Mouse (Mus musculus) forebrain, embryonic 11.5 days (tissue): ENCODE results near the gene Sapcd2. TPM values are rescaled to one million over a fixed set of nuclear protein-coding genes. Genes with fewer than 3 reads are reported as not detected.
A peak's percentile ranks its signal among the peaks of the same experiment; 100 is the strongest.

Source experiments
- ATAC-seq: fragments of 200-750 bp; cut with Nextera tagmentation; replicated peaks from 2 replicates; pipeline ENCODE4 v1.8.0; 2017; ENCODE audit warnings: moderate TSS enrichment; ENCODE audit not compliant: low FRiP score
- DNase-seq: peaks from one replicate; pipeline ENCODE4 v3.0.0-alpha.2; 2017; ENCODE audit warnings: low spot score
- H3K27ac ChIP-seq: fragments of 300-500 bp; sonication (generic); 2 replicates; pipeline ENCODE4 v1.5.1; 2014; ENCODE audit warnings: low read depth, low read length
- H3K27me3 ChIP-seq: fragments of 300-500 bp; sonication (generic); 2 replicates; pipeline ENCODE4 v1.6.1; 2014; ENCODE audit warnings: mild to moderate bottlenecking, low read length, mixed read lengths; ENCODE audit not compliant: control insufficient read depth, insufficient read depth
- H3K36me3 ChIP-seq: fragments of 300-500 bp; sonication (generic); 2 replicates; pipeline ENCODE4 v1.6.1; 2014; ENCODE audit warnings: mild to moderate bottlenecking, low read length, moderate library complexity, mixed read lengths; ENCODE audit not compliant: control insufficient read depth, insufficient read depth
- H3K4me1 ChIP-seq: fragments of 300-500 bp; sonication (generic); replicated peaks from 2 replicates; pipeline ENCODE4 v1.6.1; 2014; ENCODE audit warnings: low read length, mixed read lengths; ENCODE audit not compliant: control insufficient read depth, insufficient read depth
- H3K4me2 ChIP-seq: fragments of 300-500 bp; sonication (generic); 2 replicates; pipeline ENCODE4 v1.6.1; 2014; ENCODE audit warnings: low read depth, mild to moderate bottlenecking, low read length, moderate library complexity, mixed read lengths; ENCODE audit not compliant: severe bottlenecking
- H3K4me3 ChIP-seq: fragments of 300-500 bp; sonication (generic); 2 replicates; pipeline ENCODE4 v1.5.1; 2014; ENCODE audit warnings: low read depth, low read length
- H3K9ac ChIP-seq: fragments of 300-500 bp; sonication (generic); 2 replicates; pipeline ENCODE4 v1.6.1; 2014; ENCODE audit warnings: low read length
- H3K9me3 ChIP-seq: fragments of 300-500 bp; sonication (generic); 2 replicates; pipeline ENCODE4 v1.6.1; 2016; ENCODE audit warnings: low read length, mixed read lengths; ENCODE audit not compliant: control insufficient read depth
- WGBS: fragments of 180-500 bp; shearing (Covaris S2); extraction: QIAGEN DNeasy Blood & Tissue Kit; methylation state at CpG from one replicate; pipeline ENCODE4 v1.1.7; 2014; 5-methylcytosine and 5-hydroxymethylcytosine counted together
- polyA plus RNA-seq: library from polyadenylated mRNA; unstranded; fragments of >200 nt; fragmentation: Nextera tagmentation; extraction: Ambion mirVana; gene quantifications from 2 replicates; pipeline ENCODE4 v1.2.1, GENCODE M21; 2014

The Sapcd2 gene
- 79.0 and 85.0 TPM in 2 replicates for polyA plus RNA-seq

DNA sequence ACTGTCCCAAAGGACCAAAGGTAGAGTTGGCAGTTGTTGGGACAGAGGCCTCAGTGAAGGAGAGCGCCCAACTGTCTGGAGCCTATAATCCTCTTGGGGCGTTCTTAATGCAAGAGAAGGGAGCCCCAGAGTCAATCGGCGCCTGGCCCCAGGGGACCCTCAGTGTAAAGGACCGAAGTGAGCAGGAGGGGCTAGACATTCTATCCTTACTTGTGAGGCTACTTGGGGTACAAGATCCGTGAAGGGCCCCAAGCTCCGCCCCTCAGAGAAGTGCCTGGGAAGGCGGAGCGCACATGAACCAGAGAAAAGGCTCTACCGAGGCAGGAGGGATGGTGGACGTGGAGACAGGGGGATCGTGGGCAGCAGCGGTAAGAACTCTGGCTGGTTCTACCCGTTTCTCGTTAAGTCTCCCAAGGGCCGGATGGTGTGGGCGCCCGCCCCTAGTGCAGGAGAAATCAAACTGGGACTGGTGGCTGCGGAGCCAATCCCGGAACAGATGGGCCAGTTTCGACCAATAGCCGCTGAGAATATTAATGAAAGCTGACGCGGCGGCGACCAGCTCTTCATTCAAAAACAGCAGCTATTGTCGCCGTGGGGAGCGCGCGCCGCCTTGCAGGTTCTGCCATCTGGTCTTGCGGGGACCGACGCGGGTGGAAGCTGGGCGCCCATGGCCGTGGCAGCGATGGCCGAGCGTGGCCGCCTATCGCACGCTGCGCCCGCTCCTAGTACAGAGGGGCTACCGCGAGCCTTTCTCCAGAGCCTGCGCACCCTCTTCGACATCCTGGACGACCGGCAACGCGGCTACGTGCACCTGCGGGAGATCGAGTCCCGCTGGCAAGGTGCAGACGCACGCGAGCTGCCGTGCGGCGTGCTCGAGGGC is at the start of gene Sapcd2:
Gene Sapcd2 (plus strand): TSS at position 558 of the 880 bp plus-strand sequence.
- H3K4me2 ChIP-seq = peak within 1 kb of the TSS; percentile 96
- peaks cover 19% of the 10 kb centered on the region for H3K4me1 ChIP-seq
- H3K9me3 ChIP-seq = no peaks in the 10 kb centered on the region

DNA sequence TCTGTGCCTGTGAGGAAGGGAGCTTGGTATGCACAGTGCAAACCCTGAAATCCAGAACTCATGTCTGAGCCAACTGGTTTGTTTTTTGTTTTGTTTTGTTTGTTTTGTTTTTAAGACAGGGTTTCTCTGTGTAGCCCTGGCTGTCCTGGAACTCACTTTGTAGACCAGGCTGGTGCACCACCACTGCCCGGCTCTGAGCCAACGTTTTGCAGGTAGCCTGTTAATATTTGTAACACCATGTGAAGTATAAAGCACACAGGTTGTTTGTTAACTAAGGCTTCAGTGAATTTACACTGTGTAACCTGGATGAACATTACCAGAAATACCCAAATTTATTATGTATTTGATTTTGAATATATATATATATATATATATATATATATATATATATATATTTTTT is 46.1 kb upstream of the Sapcd2 start:
- Histone ChIP-seq H3K36me3 (no peaks in the 10 kb centered on the region), H3K4me3 (no peak overlapping the region), H3K9me3 (no peaks in the 10 kb centered on the region), H3K4me1 (no peaks in the 10 kb centered on the region), H3K9ac (no peak overlapping the region), H3K4me2 (no peak overlapping the region), H3K27me3 (no peaks in the 10 kb centered on the region), H3K27ac (no peak overlapping the region)
- no peak for DNase-seq
- no peak for ATAC-seq
- WGBS = 80% methylated on average over 2 of the region's 2 CpGs

More for the DNA sequence above, at the start of gene Sapcd2:
- Histone ChIP-seq H3K36me3 (peaks cover 3% of the 10 kb centered on the region; the same call in 1 of the 2 replicates), H3K27me3 (no peaks in the 10 kb centered on the region), H3K4me3 (peak within 1 kb of the TSS; percentile 83), H3K27ac (peak within 1 kb of the TSS; percentile 87), H3K9ac (peak within 1 kb of the TSS; percentile 90)
- DNase-seq = peak; percentile 93
- under 1% methylated on average over 65 of the region's 65 CpGs for WGBS
- peak; percentile 96 for ATAC-seq

DNA sequence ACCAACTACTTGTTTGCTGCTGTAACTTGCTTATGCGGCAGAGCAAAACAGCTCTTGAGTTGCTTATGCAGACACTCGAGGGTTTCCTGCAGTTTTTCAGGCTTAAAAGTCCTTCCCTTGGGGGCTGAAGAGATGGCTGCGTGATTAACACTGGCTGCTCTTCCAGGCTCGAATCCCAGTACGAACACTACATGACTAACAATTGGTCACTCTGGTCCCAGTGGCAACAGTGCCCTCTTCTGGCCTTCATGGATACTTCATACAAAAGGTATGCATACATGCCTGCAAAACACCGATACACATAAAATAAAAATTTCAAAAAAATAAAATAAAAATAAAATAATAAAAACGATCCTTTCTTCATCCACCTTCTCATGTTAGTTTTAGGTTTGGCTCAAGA is 43.7 kb upstream of the Sapcd2 start:
- Histone ChIP-seq H3K4me2 (no peak overlapping the region), H3K27me3 (no peaks in the 10 kb centered on the region), H3K4me3 (no peak overlapping the region), H3K9ac (no peak overlapping the region), H3K36me3 (no peaks in the 10 kb centered on the region), H3K9me3 (no peaks in the 10 kb centered on the region), H3K27ac (no peak overlapping the region), H3K4me1 (peaks cover 3% of the 10 kb centered on the region; the same call in 1 of the 2 replicates)
- DNase-seq (no peak), ATAC-seq (no peak)
- 38% methylated on average over 7 of the region's 7 CpGs for WGBS

DNA sequence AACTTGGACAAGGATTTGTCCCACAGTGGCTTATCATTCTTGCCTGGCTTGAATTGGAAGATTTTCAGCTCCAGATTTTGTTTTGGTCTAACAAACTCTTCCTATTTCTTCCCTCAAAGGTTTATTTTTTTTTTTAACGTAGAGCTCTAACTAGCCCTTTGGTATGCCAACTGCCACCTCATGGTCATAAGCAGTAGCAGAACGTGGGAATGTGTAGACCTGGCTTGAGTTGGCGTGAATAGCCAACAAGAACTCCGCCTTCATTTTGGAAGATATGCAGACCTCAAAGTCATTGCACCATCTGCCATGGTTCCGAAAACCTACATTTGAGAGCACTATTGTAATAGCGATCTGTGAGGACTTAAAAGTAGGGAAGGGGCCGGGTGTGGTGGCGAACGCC is 40.7 kb upstream of the Sapcd2 start:
- H3K4me3 ChIP-seq = peak overlapping the region; percentile 91
- no peaks in the 10 kb centered on the region for H3K27me3 ChIP-seq
- H3K9ac ChIP-seq = peak overlapping the region; percentile 92
- H3K27ac ChIP-seq = no peak overlapping the region
- H3K4me1 ChIP-seq = peaks cover 6% of the 10 kb centered on the region; the same call in 1 of the 2 replicates
- ATAC-seq (no peak), DNase-seq (no peak)
- WGBS = 63% methylated on average over 9 of the region's 9 CpGs
- H3K9me3 ChIP-seq = no peaks in the 10 kb centered on the region
- H3K4me2 ChIP-seq = peak overlapping the region; percentile 54
- H3K36me3 ChIP-seq = no peaks in the 10 kb centered on the region

DNA sequence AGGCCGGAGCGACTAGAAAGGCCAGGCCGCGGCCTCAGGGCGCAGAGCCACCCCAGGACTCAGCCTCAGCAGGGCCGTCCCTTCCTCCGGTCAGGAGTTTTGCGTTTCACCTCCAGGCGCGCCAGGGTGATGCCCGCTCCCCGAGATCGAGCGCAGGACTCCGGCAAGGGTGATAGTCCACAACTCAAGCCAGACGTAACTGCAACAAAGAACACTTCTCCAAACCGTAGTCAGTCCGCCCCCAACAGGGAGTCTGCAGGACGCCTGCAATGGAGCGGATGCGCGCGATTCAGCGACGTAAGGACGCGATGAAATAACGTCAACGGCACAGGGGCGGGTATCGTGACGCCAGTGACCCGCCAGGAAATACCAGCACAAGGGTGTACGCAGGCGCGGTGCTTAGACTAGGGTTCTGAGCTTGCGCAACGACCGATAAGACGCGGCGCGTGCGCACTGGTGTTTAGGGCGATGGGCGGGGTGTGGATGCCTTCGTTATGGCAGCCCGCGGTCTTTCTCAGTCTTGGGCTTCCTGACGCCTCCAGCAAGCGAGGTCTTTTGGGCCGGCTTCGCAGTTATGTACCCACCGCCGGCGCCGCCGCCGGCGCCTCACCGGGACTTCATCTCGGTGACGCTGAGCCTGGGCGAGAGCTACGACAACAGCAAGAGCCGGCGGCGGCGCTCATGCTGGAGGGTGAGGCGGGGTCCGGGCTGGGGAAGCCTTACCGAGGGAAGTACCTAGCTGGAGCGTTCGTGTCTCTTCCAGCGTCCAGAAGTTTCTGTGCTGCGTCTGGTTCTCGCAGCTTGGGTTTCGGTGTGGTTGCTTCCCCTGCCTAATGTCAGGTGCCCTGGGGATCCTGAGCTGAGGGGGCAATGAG is 39.6 kb upstream of the Sapcd2 start, which contains the start of gene Man1b1:
Gene Man1b1 (plus strand): TSS at position 53 of the 875 bp plus-strand sequence.
- peak within 1 kb of the TSS; percentile 92 for H3K9ac ChIP-seq
- peak within 1 kb of the TSS; percentile 91 for H3K4me3 ChIP-seq
- no peaks in the 10 kb centered on the region for H3K9me3 ChIP-seq
- H3K27me3 ChIP-seq = no peaks in the 10 kb centered on the region
- H3K27ac ChIP-seq = peak within 1 kb of the TSS; percentile 70
- ATAC-seq (peak; percentile 98), DNase-seq (peak; percentile 99)
- peaks cover 6% of the 10 kb centered on the region; the same call in 1 of the 2 replicates for H3K4me1 ChIP-seq
- peak within 1 kb of the TSS; percentile 81 for H3K4me2 ChIP-seq
- WGBS = under 1% methylated on average over 78 of the region's 78 CpGs
- peaks cover 3% of the 10 kb centered on the region; the same call in 1 of the 2 replicates for H3K36me3 ChIP-seq

DNA sequence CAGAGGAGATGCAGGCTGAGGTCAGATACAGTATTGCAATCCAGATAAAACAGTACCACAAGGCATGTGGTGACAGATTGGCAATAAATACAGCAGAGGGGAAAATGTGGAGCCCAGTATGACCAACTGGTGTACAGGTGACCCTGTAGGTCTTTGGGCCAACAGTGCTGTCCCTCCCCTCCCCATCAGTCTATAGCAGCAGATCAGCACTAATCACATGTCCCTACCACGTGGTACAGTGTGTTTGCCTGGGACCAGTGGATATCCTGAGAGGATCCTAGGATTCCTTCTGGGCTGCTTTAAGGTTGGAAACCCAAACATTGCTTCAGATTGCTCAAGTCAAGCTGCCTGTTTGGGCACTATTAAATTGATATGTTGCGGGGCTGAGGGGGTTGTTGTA is 38.6 kb upstream of the Sapcd2 start:
- Histone ChIP-seq H3K9ac (peak overlapping the region; percentile 86), H3K4me3 (peak overlapping the region; percentile 91), H3K9me3 (no peaks in the 10 kb centered on the region), H3K4me1 (peaks cover 6% of the 10 kb centered on the region; the same call in 1 of the 2 replicates), H3K27me3 (no peaks in the 10 kb centered on the region), H3K27ac (no peak overlapping the region), H3K4me2 (peak overlapping the region; percentile 81), H3K36me3 (peaks cover 3% of the 10 kb centered on the region; the same call in 1 of the 2 replicates)
- WGBS = 83% methylated on average over 2 of the region's 2 CpGs
- DNase-seq (peak; percentile 44), ATAC-seq (no peak)

DNA sequence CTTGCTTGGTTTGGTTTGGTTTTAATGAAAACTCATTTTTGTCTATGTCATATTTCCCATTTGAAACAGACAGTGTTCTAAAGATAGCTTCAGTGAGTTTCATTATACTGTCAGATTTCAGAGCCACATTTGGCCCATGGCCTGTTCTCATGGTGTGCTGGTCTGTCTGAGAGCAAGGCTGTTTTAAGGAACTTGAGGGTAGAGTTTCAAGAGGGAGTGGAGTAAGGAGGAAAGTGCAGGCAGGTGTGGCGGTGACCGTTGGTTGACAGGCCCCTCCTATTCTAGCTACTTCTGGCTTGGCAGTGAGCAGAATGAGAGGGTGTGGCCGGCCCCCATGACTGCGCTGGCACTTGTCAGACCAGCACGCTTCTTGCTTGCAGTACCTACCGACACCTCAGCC is 33.8 kb upstream of the Sapcd2 start:
- Histone ChIP-seq H3K27ac (no peak overlapping the region), H3K9me3 (no peaks in the 10 kb centered on the region), H3K9ac (no peak overlapping the region), H3K27me3 (no peaks in the 10 kb centered on the region), H3K4me3 (no peak overlapping the region), H3K36me3 (peaks cover 6% of the 10 kb centered on the region; the same call in 1 of the 2 replicates), H3K4me1 (peaks cover 4% of the 10 kb centered on the region; the same call in 1 of the 2 replicates), H3K4me2 (no peak overlapping the region)
- WGBS = 95% methylated on average over 6 of the region's 6 CpGs
- ATAC-seq (no peak), DNase-seq (no peak)

DNA sequence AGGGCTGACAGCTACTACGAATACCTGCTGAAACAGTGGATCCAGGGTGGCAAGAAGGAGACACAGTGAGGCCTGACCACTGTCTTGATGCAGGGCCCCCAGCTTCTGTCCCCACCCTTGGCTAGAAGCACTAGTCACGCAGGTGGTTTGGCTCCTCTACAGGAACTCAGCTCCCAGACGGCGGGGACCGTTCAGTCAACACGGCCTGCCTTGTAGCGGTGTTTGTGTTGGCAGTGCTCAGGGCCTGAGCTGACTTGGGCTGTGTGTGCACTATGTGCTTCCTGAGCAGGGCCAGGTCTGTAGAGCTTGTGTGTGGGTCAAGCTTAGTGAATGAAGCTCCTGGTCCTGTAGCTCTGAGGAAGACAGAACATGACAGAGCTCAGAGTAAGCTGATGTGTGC is 24.0 kb upstream of the Sapcd2 start:
- DNase-seq (no peak), ATAC-seq (no peak)
- Histone ChIP-seq H3K4me1 (no peaks in the 10 kb centered on the region), H3K27me3 (no peaks in the 10 kb centered on the region), H3K36me3 (peaks cover 26% of the 10 kb centered on the region), H3K4me3 (no peak overlapping the region), H3K27ac (no peak overlapping the region), H3K9me3 (no peaks in the 10 kb centered on the region), H3K4me2 (no peak overlapping the region), H3K9ac (no peak overlapping the region)
- WGBS = 93% methylated on average over 7 of the region's 7 CpGs
